ENCODE assay signal across 8 mouse cellular contexts in the genomic region with DNA sequence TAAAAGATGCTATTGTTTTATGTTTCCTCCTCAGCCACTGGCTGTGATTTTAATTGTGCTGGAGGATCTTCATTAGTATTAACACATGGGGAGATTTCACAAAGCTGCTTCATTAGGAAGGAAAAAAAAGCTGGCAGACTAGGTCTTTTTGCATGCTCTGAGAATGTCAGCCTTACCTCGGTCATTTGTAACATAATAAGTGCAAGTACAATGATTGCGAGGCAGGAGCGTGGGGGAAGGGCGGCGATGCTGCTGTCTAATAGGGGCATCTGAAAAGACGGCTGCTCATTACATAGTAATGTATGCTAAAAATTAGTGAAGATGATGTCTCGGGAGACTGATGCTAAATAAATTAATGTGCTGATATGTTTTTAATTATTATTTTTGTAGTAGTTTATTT.
A peak's percentile ranks its signal among the peaks of the same experiment; 100 is the strongest.
DNase-seq lines count a peak whose midpoint lies in the region; ATAC-seq and TF ChIP-seq lines count a peak whose summit lies in the region.

No protein-coding gene starts in this region.

- no peak overlapping the region for H3K9ac ChIP-seq in ES-Bruce4 (ENCODE audit: low read depth, poor library complexity, severe bottlenecking)
- H3K9ac ChIP-seq in forebrain, embryonic 15.5 days (replicated peaks) = 0 out of 2 replicates have a peak overlapping the region, but pooled peaks have one; percentile 7
- no peak overlapping the region for H3K9ac ChIP-seq in kidney, embryonic 16.5 days (replicated peaks; ENCODE audit: low read length)
- H3K9ac ChIP-seq in neural tube, embryonic 14.5 days (replicated peaks; ENCODE audit: low read depth, low read length) = no peak overlapping the region; the same call in 1 of the 2 replicates

- peak overlapping the region; percentile 50 for H3K4me2 ChIP-seq in forebrain, embryonic 15.5 days (replicated peaks)
- peak overlapping the region; percentile 42; the same call in 1 of the 2 replicates for H3K4me2 ChIP-seq in kidney, embryonic 16.5 days (replicated peaks; ENCODE audit: low read depth, low read length)
- H3K4me2 ChIP-seq in neural tube, embryonic 14.5 days (ENCODE audit: low read depth, low read length) = peak overlapping the region; percentile 38

- no peak for TF ChIP-seq CTCF in ES-Bruce4 (IDR thresholded peaks at IDR 0.05; ENCODE audit: low read depth, low read length)

- TF ChIP-seq EP300 in ES-Bruce4 (IDR thresholded peaks at IDR 0.05; ENCODE audit: insufficient read depth, low read depth, low read length) = 0 out of 2 replicates have a peak, but pooled peaks have one; percentile 39

- H3K4me1 ChIP-seq in ES-Bruce4 (ENCODE audit: control insufficient read depth, insufficient read depth, low read length) = no peaks in the 10 kb centered on the region
- H3K4me1 ChIP-seq in forebrain, embryonic 15.5 days = peaks cover 31% of the 10 kb centered on the region
- H3K4me1 ChIP-seq in kidney, embryonic 16.5 days (ENCODE audit: insufficient read depth, low read length) = peaks cover 15% of the 10 kb centered on the region
- peaks cover 8% of the 10 kb centered on the region; the same call in 1 of the 2 replicates for H3K4me1 ChIP-seq in neural tube, embryonic 14.5 days (ENCODE audit: control insufficient read depth, insufficient read depth, low read length)

- 4% methylated on average over 7 of the region's 7 CpGs for WGBS in forebrain, embryonic 15.5 days
- WGBS in kidney, embryonic 16.5 days = 22% methylated on average over 7 of the region's 7 CpGs
- 8% methylated on average over 7 of the region's 7 CpGs for WGBS in neural tube, embryonic 14.5 days

- H3K27me3 ChIP-seq in ES-Bruce4 (ENCODE audit: control insufficient read depth, insufficient read depth, low read length, poor library complexity, severe bottlenecking) = peaks cover 4% of the 10 kb centered on the region; the same call in 1 of the 2 replicates
- no peaks in the 10 kb centered on the region for H3K27me3 ChIP-seq in forebrain, embryonic 15.5 days
- no peaks in the 10 kb centered on the region for H3K27me3 ChIP-seq in kidney, embryonic 16.5 days (ENCODE audit: insufficient read depth, low read length)
- H3K27me3 ChIP-seq in neural tube, embryonic 14.5 days (ENCODE audit: control insufficient read depth, insufficient read depth, low read length) = no peaks in the 10 kb centered on the region

- TF ChIP-seq POLR2A in ES-Bruce4 (IDR thresholded peaks at IDR 0.05; ENCODE audit: insufficient read depth, low read length) = no peak

- peak; percentile 45 for ATAC-seq in forebrain, embryonic 15.5 days (replicated peaks)
- ATAC-seq in kidney, embryonic 16.5 days (ENCODE audit: low FRiP score, low TSS enrichment) = no peak
- ATAC-seq in neural tube, embryonic 14.5 days (ENCODE audit: low read depth) = peak; percentile 49; the same call in 1 of the 2 replicates

- no peak overlapping the region for H3K27ac ChIP-seq in ES-Bruce4 (ENCODE audit: insufficient read depth, low read length)
- H3K27ac ChIP-seq in forebrain, embryonic 15.5 days (replicated peaks) = peak overlapping the region; percentile 46
- H3K27ac ChIP-seq in kidney, embryonic 16.5 days (ENCODE audit: low read length) = no peak overlapping the region
- H3K27ac ChIP-seq in neural tube, embryonic 14.5 days (ENCODE audit: low read depth, low read length) = peak overlapping the region; percentile 66

- intact Hi-C loops in gastrocnemius, postnatal 14 days (cut with DNase I; ENCODE audit: low total_unique reads) = no loop called here

- peak; percentile 52 for DNase-seq in adrenal gland, postnatal 10 days
- no peak for DNase-seq in adrenal gland, adult 8-10 months
- no peak for DNase-seq in gastrocnemius, postnatal 14 days
- DNase-seq in yolk sac, embryonic 10.5 days (ENCODE audit: low spot score) = no peak

- no peaks in the 10 kb centered on the region for H3K9me3 ChIP-seq in ES-Bruce4 (replicated peaks; ENCODE audit: control insufficient read depth, insufficient read depth, low read length, poor library complexity, severe bottlenecking)
- no peaks in the 10 kb centered on the region for H3K9me3 ChIP-seq in forebrain, embryonic 15.5 days
- H3K9me3 ChIP-seq in kidney, embryonic 16.5 days (ENCODE audit: low read length) = no peaks in the 10 kb centered on the region
- no peaks in the 10 kb centered on the region for H3K9me3 ChIP-seq in neural tube, embryonic 14.5 days (ENCODE audit: control insufficient read depth, low read length)

- no peak overlapping the region for H3K4me3 ChIP-seq in ES-Bruce4 (ENCODE audit: low read depth, low read length)
- H3K4me3 ChIP-seq in forebrain, embryonic 15.5 days = peak overlapping the region; percentile 97
- H3K4me3 ChIP-seq in kidney, embryonic 16.5 days (ENCODE audit: low read length) = peak overlapping the region; percentile 21
- H3K4me3 ChIP-seq in neural tube, embryonic 14.5 days (ENCODE audit: low read depth, low read length) = peak overlapping the region; percentile 89; the same call in 1 of the 2 replicates

- H3K36me3 ChIP-seq in ES-Bruce4 (ENCODE audit: control insufficient read depth, insufficient read depth, low read length, poor library complexity, severe bottlenecking) = no peaks in the 10 kb centered on the region
- H3K36me3 ChIP-seq in forebrain, embryonic 15.5 days = no peaks in the 10 kb centered on the region
- no peaks in the 10 kb centered on the region for H3K36me3 ChIP-seq in kidney, embryonic 16.5 days (ENCODE audit: insufficient read depth, low read length)
- no peaks in the 10 kb centered on the region for H3K36me3 ChIP-seq in neural tube, embryonic 14.5 days (ENCODE audit: control insufficient read depth, insufficient read depth, low read length)

Comparison
In these comparisons a context has a peak if more than half of its experiments do, and no peak if none do; other contexts are left out.
1. H3K27ac ChIP-seq: peak in forebrain, embryonic 15.5 days (single experiment) and neural tube, embryonic 14.5 days (single experiment); none in ES-Bruce4 (single experiment) and kidney, embryonic 16.5 days (single experiment).
2. Peak in every context shown above with its lines, with median percentiles within 50 percentile points of each other: H3K4me2 ChIP-seq.